Mouse (Mus musculus) megakaryocyte, adult 5-6 weeks (primary cell): ENCODE measurements around the gene Fam174a. TPM values are rescaled to one million over a fixed set of nuclear protein-coding genes. Genes with fewer than 3 reads are reported as not detected.

ENCODE experiments used
- ATAC-seq: 2 replicates; pipeline ENCODE4 v1.8.0; 2016; ENCODE audit warnings: mild to moderate bottlenecking, inconsistent platforms; ENCODE audit not compliant: poor library complexity, severe bottlenecking
- total RNA-seq, 2 experiments: library from RNA; stranded (forward) in 1 of 2; stranded (reverse) in 1 of 2; fragments of 153-499, 151-499 nt in 1 of 2; fragments of 221-1000, 200-1000 nt in 1 of 2; gene quantifications; 2 replicates each; pipeline versions ENCODE4 v1.2.3 to v1.2.4; 2015 to 2017

Fam174a gene
- total RNA-seq (2015) (44.1 and 46.7 TPM in 2 replicates), total RNA-seq (2017) (25.4 and 30.4 TPM in 2 replicates)

- peak; percentile 84 for ATAC-seq
These were observed at the start of gene Fam174a for GRCm38 (mm10) chr1:95313393-95314228. TSS of gene Fam174a (plus strand) at chr1:95313623.

GRCm38 (mm10) chr1:95263843-95264242, 49.6 kb upstream of the Fam174a start:
- ATAC-seq: no peak

- peak; percentile 82 for ATAC-seq
These were observed 45.3 kb upstream of the Fam174a start for GRCm38 (mm10) chr1:95267950-95268724.

GRCm38 (mm10) chr1:95273321-95273720, 40.1 kb upstream of the Fam174a start:
- ATAC-seq: no peak

- peak; percentile 80 for ATAC-seq
These were observed 5.1 kb upstream of the Fam174a start for GRCm38 (mm10) chr1:95308324-95308723.

GRCm38 (mm10) chr1:95314229-95314555, 769 bp downstream of the Fam174a start:
- ATAC-seq: no peak

GRCm38 (mm10) chr1:95315981-95316380, 2.6 kb downstream of the Fam174a start:
- ATAC-seq: no peak

GRCm38 (mm10) chr1:95322219-95322618, 8.8 kb downstream of the Fam174a start:
- ATAC-seq: no peak

- peak; percentile 84 for ATAC-seq
These were observed 9.6 kb downstream of the Fam174a start for GRCm38 (mm10) chr1:95323004-95323403.

- ATAC-seq: no peak
These were observed 13.4 kb downstream of the Fam174a start for GRCm38 (mm10) chr1:95326856-95327255.

GRCm38 (mm10) chr1:95339618-95340017, 26.2 kb downstream of the Fam174a start:
- peak; percentile 92 for ATAC-seq

- ATAC-seq: no peak
These were observed 28.8 kb downstream of the Fam174a start for GRCm38 (mm10) chr1:95342242-95342641.

GRCm38 (mm10) chr1:95343585-95344485, 30.4 kb downstream of the Fam174a start:
- no peak for ATAC-seq

- ATAC-seq: no peak
These were observed 40.7 kb downstream of the Fam174a start for GRCm38 (mm10) chr1:95354146-95354545.

GRCm38 (mm10) chr1:95356904-95357303, 43.5 kb downstream of the Fam174a start:
- ATAC-seq: no peak

GRCm38 (mm10) chr1:95363692-95364091, 50.3 kb downstream of the Fam174a start:
- no peak for ATAC-seq

- no peak for ATAC-seq
These were observed 53.4 kb downstream of the Fam174a start for GRCm38 (mm10) chr1:95366616-95367373.

GRCm38 (mm10) chr1:95367748-95368147, 54.3 kb downstream of the Fam174a start:
- ATAC-seq: no peak

GRCm38 (mm10) chr1:95375443-95375842, 62.0 kb downstream of the Fam174a start:
- ATAC-seq: no peak

GRCm38 (mm10) chr1:95381028-95381427, 67.6 kb downstream of the Fam174a start:
- peak; percentile 70 for ATAC-seq
